Mouse (Mus musculus) CH12.LX (cell line): Measurements from ENCODE around the gene Acss1.

ENCODE experiments used
- CHD1 ChIP-seq: IDR thresholded peaks from 2 replicates; pipeline ENCODE4 v1.6.1; 2012; ENCODE audit warnings: low read depth, low read length, improper control_type of control experiment, inconsistent platforms
- CTCF ChIP-seq, 2 experiments: IDR thresholded peaks in 1 of 2; conservative IDR thresholded peaks in 1 of 2; 2 replicates each; pipeline ENCODE4 v1.5.1; 2011 to 2012; ENCODE audit warnings: low read depth in 2 of 2, low read length in 2 of 2, improper control_type of control experiment in 1 of 2, inconsistent platforms in 1 of 2, mild to moderate bottlenecking in 1 of 2, moderate library complexity in 1 of 2
- ETS1 ChIP-seq: conservative IDR thresholded peaks from 2 replicates; pipeline ENCODE4 v1.6.1; 2012; ENCODE audit warnings: low read depth, mild to moderate bottlenecking, inconsistent platforms, low read length, improper control_type of control experiment, moderate library complexity
- GABPA ChIP-seq: IDR thresholded peaks from 2 replicates; pipeline ENCODE4 v1.6.1; 2012; ENCODE audit warnings: low read depth, low read length, improper control_type of control experiment, inconsistent platforms; ENCODE audit not compliant: insufficient replicate concordance
- HCFC1 ChIP-seq: IDR thresholded peaks from 2 replicates; pipeline ENCODE4 v1.6.1; 2012; ENCODE audit warnings: low read depth, mild to moderate bottlenecking, inconsistent platforms, low read length, improper control_type of control experiment
- MEF2A ChIP-seq: IDR thresholded peaks from 2 replicates; pipeline ENCODE4 v1.6.1; 2014; ENCODE audit warnings: low read depth, mild to moderate bottlenecking, inconsistent platforms, low read length, improper control_type of control experiment, borderline replicate concordance
- NRF1 ChIP-seq: IDR thresholded peaks from 2 replicates; pipeline ENCODE4 v1.6.1; 2014; ENCODE audit warnings: low read depth, mild to moderate bottlenecking, inconsistent platforms, low read length, improper control_type of control experiment, moderate library complexity
- POLR2A ChIP-seq: IDR thresholded peaks from 2 replicates; pipeline ENCODE4 v1.6.1; 2011; ENCODE audit warnings: low read depth, mild to moderate bottlenecking, improper control_type of control experiment, low read length
- POLR2AphosphoS2 ChIP-seq: IDR thresholded peaks from 2 replicates; pipeline ENCODE4 v1.6.1; 2011; ENCODE audit warnings: low read depth, low read length, improper control_type of control experiment
- RCOR1 ChIP-seq: conservative IDR thresholded peaks from 2 replicates; pipeline ENCODE4 v1.6.1; 2012; ENCODE audit warnings: low read depth, mild to moderate bottlenecking, inconsistent platforms, low read length, improper control_type of control experiment
- SMC3 ChIP-seq: IDR thresholded peaks from 2 replicates; pipeline ENCODE4 v1.6.1; 2011; ENCODE audit warnings: low read depth, low read length, improper control_type of control experiment
- ZC3H11A ChIP-seq: IDR thresholded peaks from 2 replicates; pipeline ENCODE4 v1.6.1; 2012; ENCODE audit warnings: low read depth, mild to moderate bottlenecking, inconsistent platforms, low read length, improper control_type of control experiment
- ZNF384 ChIP-seq: IDR thresholded peaks from 2 replicates; pipeline ENCODE4 v1.6.1; 2012; ENCODE audit warnings: low read depth, low read length, improper control_type of control experiment, inconsistent platforms

- TF ChIP-seq NRF1 = no peak
- no peak for TF ChIP-seq CTCF (conservative IDR thresholded peaks at IDR 0.05 in 1 of 2, IDR thresholded peaks at IDR 0.05 in 1 of 2; ENCODE audit: low read depth in 2 of 2, low read length in 2 of 2)
- no peak for TF ChIP-seq SMC3
- no peak for TF ChIP-seq POLR2A
- TF ChIP-seq CHD1 = no peak
- no peak for TF ChIP-seq HCFC1
- TF ChIP-seq RCOR1 = no peak
- no peak for TF ChIP-seq GABPA
- TF ChIP-seq MEF2A = no peak
- TF ChIP-seq ETS1 = no peak
- TF ChIP-seq POLR2AphosphoS2 = no peak
- TF ChIP-seq ZNF384 = no peak
- no peak for TF ChIP-seq ZC3H11A
Observed at GRCm38 (mm10) chr2:150671609-150672290, 3.5 kb upstream of the Acss1 start.
